Mouse (Mus musculus): ENCODE data around the gene Thrap3. TPM values are rescaled to one million over a fixed set of nuclear protein-coding genes. Genes with fewer than 3 reads are reported as not detected.

Thrap3 gene
- polyA plus RNA-seq, 2 experiments from 2014 or later: 222 to 330 TPM

- no peak for ATAC-seq
These were observed 57.2 kb downstream of the Thrap3 start for GRCm38 (mm10) chr4:126145396-126145795.

- no peak for ATAC-seq
These were observed 61.5 kb downstream of the Thrap3 start for GRCm38 (mm10) chr4:126141021-126141420.

- ATAC-seq: no peak
These were observed 64.8 kb downstream of the Thrap3 start for GRCm38 (mm10) chr4:126137773-126138172.

- no peak for ATAC-seq
These were observed 67.9 kb downstream of the Thrap3 start for GRCm38 (mm10) chr4:126134639-126135038.

- no peak for ATAC-seq
These were observed 68.3 kb downstream of the Thrap3 start for GRCm38 (mm10) chr4:126134236-126134635.

GRCm38 (mm10) chr4:126132636-126133264 is 69.8 kb downstream of the Thrap3 start:
- ATAC-seq: no peak

- no peak for ATAC-seq
These were observed 71.1 kb downstream of the Thrap3 start for GRCm38 (mm10) chr4:126131290-126132121.

GRCm38 (mm10) chr4:126130502-126130901 is 72.1 kb downstream of the Thrap3 start:
- no peak for ATAC-seq

GRCm38 (mm10) chr4:126123309-126124040 is 79.1 kb downstream of the Thrap3 start:
- no peak for ATAC-seq

- no peak for ATAC-seq
These were observed 82.1 kb downstream of the Thrap3 start for GRCm38 (mm10) chr4:126120506-126120905.

- ATAC-seq: no peak
These were observed 82.5 kb downstream of the Thrap3 start for GRCm38 (mm10) chr4:126120052-126120451.

- no peak for ATAC-seq
These were observed 83.5 kb downstream of the Thrap3 start for GRCm38 (mm10) chr4:126119051-126119450.

GRCm38 (mm10) chr4:126118651-126119050 is 83.9 kb downstream of the Thrap3 start:
- ATAC-seq: no peak

- ATAC-seq: no peak
These were observed 85.4 kb downstream of the Thrap3 start for GRCm38 (mm10) chr4:126117116-126117515.

- no peak for ATAC-seq
These were observed 86.6 kb downstream of the Thrap3 start for GRCm38 (mm10) chr4:126115871-126116521.

GRCm38 (mm10) chr4:126115411-126115810 is 87.1 kb downstream of the Thrap3 start:
- ATAC-seq: no peak

Other genes with a start within 250 kb of the Thrap3 start
- gene Csf3r, start 178.2 kb downstream of the Thrap3 start, polyA plus RNA-seq (2017; shearing (Covaris generic)): not detected
- 10 to 100 TPM; 49.0 to 58.9 TPM for gene Mrps15, start 155.8 kb downstream of the Thrap3 start, polyA plus RNA-seq (2017; shearing (Covaris generic))
- under 1 TPM in 1 of 2 experiments, not detected in 1; 0.70 TPM for gene Oscp1, start 144.2 kb downstream of the Thrap3 start, polyA plus RNA-seq (2017; shearing (Covaris generic))
- 10 to 100 TPM; 68.6 to 76.0 TPM for gene Lsm10, start 106.1 kb downstream of the Thrap3 start, polyA plus RNA-seq (2017; shearing (Covaris generic))
- gene Stk40, start 98.8 kb downstream of the Thrap3 start, polyA plus RNA-seq (2017; shearing (Covaris generic)): 10 to 100 TPM; 11.4 to 23.2 TPM
- gene Eva1b, start 55.0 kb downstream of the Thrap3 start, polyA plus RNA-seq (2017; shearing (Covaris generic)): 10 to 100 TPM; 10.5 to 12.7 TPM
- 1 to 10 TPM in 1 of 2 experiments, under 1 TPM in 1; 0.56 to 1.2 TPM for gene Sh3d21, start 39.3 kb downstream of the Thrap3 start, polyA plus RNA-seq (2017; shearing (Covaris generic))
- gene Map7d1, start 53.6 kb upstream of the Thrap3 start, polyA plus RNA-seq (2017; shearing (Covaris generic)): 1 to 10 TPM; 2.0 to 6.3 TPM
- gene Trappc3, start 59.6 kb upstream of the Thrap3 start, polyA plus RNA-seq (2017; shearing (Covaris generic)): 100 to 1,000 TPM in 1 of 2 experiments, 10 to 100 TPM in 1; 64.4 to 121 TPM
- not detected for gene Col8a2, start 84.0 kb upstream of the Thrap3 start, polyA plus RNA-seq (2017; shearing (Covaris generic))
- 10 to 100 TPM; 20.3 to 33.8 TPM for gene Adprhl2, start 118.9 kb upstream of the Thrap3 start, polyA plus RNA-seq (2017; shearing (Covaris generic))
- not detected for gene Tekt2, start 122.9 kb upstream of the Thrap3 start, polyA plus RNA-seq (2017; shearing (Covaris generic))
- 10 to 100 TPM; 17.2 to 17.7 TPM for gene Ago3, start 226.8 kb upstream of the Thrap3 start, polyA plus RNA-seq (2017; shearing (Covaris generic))

Data from CD4-positive, CD25-positive, alpha-beta regulatory T cell, adult 4 months (primary cell).